Mouse (Mus musculus): Measurements from ENCODE around the gene Fnbp1. TPM values are rescaled to one million over a fixed set of nuclear protein-coding genes. Genes with fewer than 3 reads are reported as not detected.

Fnbp1 gene
- polyA plus RNA-seq, 1 experiment from 2014 or later: 31.1 TPM

- no peak overlapping the region for H3K4me3 ChIP-seq (ENCODE audit: low read depth, low read length)
- no peak overlapping the region for H3K27ac ChIP-seq (ENCODE audit: low read depth)
- no peaks in the 10 kb centered on the region for H3K9me3 ChIP-seq (ENCODE audit: control insufficient read depth, low read length)
- ATAC-seq (replicated peaks; ENCODE audit: low FRiP score, low TSS enrichment, low read depth) (no peak), DNase-seq (ENCODE audit: low spot score) (no peak)
- H3K9ac ChIP-seq (ENCODE audit: low read length): no peak overlapping the region
- H3K36me3 ChIP-seq (ENCODE audit: control insufficient read depth, insufficient read depth, low read length): peaks cover 7% of the 10 kb centered on the region
- no peak overlapping the region for H3K4me2 ChIP-seq (ENCODE audit: low read length)
- 68% methylated on average over 4 of the region's 4 CpGs for WGBS
- H3K27me3 ChIP-seq (replicated peaks; ENCODE audit: control insufficient read depth, insufficient read depth, low read length): no peaks in the 10 kb centered on the region
- H3K4me1 ChIP-seq (replicated peaks; ENCODE audit: control insufficient read depth, insufficient read depth, low read length): peaks cover 28% of the 10 kb centered on the region
Measured at GRCm38 (mm10) chr2:31161620-31162019, 19.8 kb upstream of the Fnbp1 start.

GRCm38 (mm10) chr2:31160147-31160920, 18.5 kb upstream of the Fnbp1 start:
- Histone ChIP-seq H3K9ac (ENCODE audit: low read length) (no peak overlapping the region), H3K4me1 (replicated peaks; ENCODE audit: control insufficient read depth, insufficient read depth, low read length) (peaks cover 21% of the 10 kb centered on the region), H3K36me3 (ENCODE audit: control insufficient read depth, insufficient read depth, low read length) (peaks cover 7% of the 10 kb centered on the region), H3K4me3 (ENCODE audit: low read depth, low read length) (no peak overlapping the region), H3K9me3 (ENCODE audit: control insufficient read depth, low read length) (no peaks in the 10 kb centered on the region), H3K4me2 (ENCODE audit: low read length) (no peak overlapping the region), H3K27me3 (replicated peaks; ENCODE audit: control insufficient read depth, insufficient read depth, low read length) (no peaks in the 10 kb centered on the region), H3K27ac (ENCODE audit: low read depth) (no peak overlapping the region)
- 85% methylated on average over 10 of the region's 10 CpGs for WGBS
- ATAC-seq (replicated peaks; ENCODE audit: low FRiP score, low TSS enrichment, low read depth): no peak
- no peak for DNase-seq (ENCODE audit: low spot score)

DNA sequence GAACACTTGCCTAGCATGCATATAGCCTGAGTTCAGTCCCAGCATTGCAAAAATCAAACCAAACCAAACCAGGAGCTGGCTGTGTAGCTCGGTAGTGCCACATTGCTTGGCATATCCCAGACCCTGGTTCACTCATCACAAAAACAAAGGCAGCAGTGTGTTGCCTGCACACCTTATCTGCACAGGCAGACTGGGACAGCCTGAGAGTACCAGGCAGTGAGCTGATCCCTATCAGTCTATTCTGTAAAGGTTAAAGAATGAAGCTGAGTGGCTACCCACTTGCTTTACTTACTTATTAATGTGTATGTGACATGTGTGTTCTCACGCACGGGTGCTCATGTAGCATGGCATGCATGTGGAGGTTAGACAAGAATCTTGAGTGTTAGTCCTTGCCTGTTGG, 15.0 kb upstream of the Fnbp1 start:
- no peak overlapping the region for H3K9ac ChIP-seq (ENCODE audit: low read length)
- WGBS: 82% methylated on average over 3 of the region's 3 CpGs
- H3K27ac ChIP-seq (ENCODE audit: low read depth): no peak overlapping the region

GRCm38 (mm10) chr2:31151892-31152812, 10.3 kb upstream of the Fnbp1 start, which contains the start of gene Gpr107:
TSS of gene Gpr107 (plus strand) at chr2:31152316.
- under 1% methylated on average over 53 of the region's 53 CpGs for WGBS
- no peaks in the 10 kb centered on the region for H3K9me3 ChIP-seq (ENCODE audit: control insufficient read depth, low read length)

More for the DNA sequence above, 15.0 kb upstream of the Fnbp1 start:
- Histone ChIP-seq H3K27me3 (replicated peaks; ENCODE audit: control insufficient read depth, insufficient read depth, low read length) (no peaks in the 10 kb centered on the region), H3K9me3 (ENCODE audit: control insufficient read depth, low read length) (no peaks in the 10 kb centered on the region), H3K4me3 (ENCODE audit: low read depth, low read length) (no peak overlapping the region), H3K36me3 (ENCODE audit: control insufficient read depth, insufficient read depth, low read length) (peaks cover 7% of the 10 kb centered on the region), H3K4me2 (ENCODE audit: low read length) (no peak overlapping the region), H3K4me1 (replicated peaks; ENCODE audit: control insufficient read depth, insufficient read depth, low read length) (peaks cover 11% of the 10 kb centered on the region)
- ATAC-seq (replicated peaks; ENCODE audit: low FRiP score, low TSS enrichment, low read depth) (no peak), DNase-seq (ENCODE audit: low spot score) (no peak)

GRCm38 (mm10) chr2:31150762-31151161, 9.0 kb upstream of the Fnbp1 start:
- Histone ChIP-seq H3K36me3 (ENCODE audit: control insufficient read depth, insufficient read depth, low read length) (peaks cover 39% of the 10 kb centered on the region), H3K27ac (ENCODE audit: low read depth) (no peak overlapping the region), H3K4me3 (ENCODE audit: low read depth, low read length) (no peak overlapping the region), H3K9ac (ENCODE audit: low read length) (no peak overlapping the region), H3K9me3 (ENCODE audit: control insufficient read depth, low read length) (no peaks in the 10 kb centered on the region), H3K27me3 (replicated peaks; ENCODE audit: control insufficient read depth, insufficient read depth, low read length) (no peaks in the 10 kb centered on the region), H3K4me1 (replicated peaks; ENCODE audit: control insufficient read depth, insufficient read depth, low read length) (peaks cover 14% of the 10 kb centered on the region), H3K4me2 (ENCODE audit: low read length) (no peak overlapping the region)
- ATAC-seq (replicated peaks; ENCODE audit: low FRiP score, low TSS enrichment, low read depth) (no peak), DNase-seq (ENCODE audit: low spot score) (no peak)

More at GRCm38 (mm10) chr2:31151892-31152812, 10.3 kb upstream of the Fnbp1 start, which contains the start of gene Gpr107:
- peaks cover 14% of the 10 kb centered on the region for H3K4me1 ChIP-seq (replicated peaks; ENCODE audit: control insufficient read depth, insufficient read depth, low read length)
- no peaks in the 10 kb centered on the region for H3K27me3 ChIP-seq (replicated peaks; ENCODE audit: control insufficient read depth, insufficient read depth, low read length)
- DNase-seq (ENCODE audit: low spot score): peak; percentile 92
- ATAC-seq (replicated peaks; ENCODE audit: low FRiP score, low TSS enrichment, low read depth): peak; percentile 92
- H3K9ac ChIP-seq (ENCODE audit: low read length): peak within 1 kb of the TSS; percentile 84
- peak within 1 kb of the TSS; percentile 98 for H3K4me3 ChIP-seq (ENCODE audit: low read depth, low read length)
- peak within 1 kb of the TSS; percentile 86 for H3K27ac ChIP-seq (ENCODE audit: low read depth)
- H3K36me3 ChIP-seq (ENCODE audit: control insufficient read depth, insufficient read depth, low read length): peaks cover 30% of the 10 kb centered on the region
- peak within 1 kb of the TSS; percentile 65 for H3K4me2 ChIP-seq (ENCODE audit: low read length)

DNA sequence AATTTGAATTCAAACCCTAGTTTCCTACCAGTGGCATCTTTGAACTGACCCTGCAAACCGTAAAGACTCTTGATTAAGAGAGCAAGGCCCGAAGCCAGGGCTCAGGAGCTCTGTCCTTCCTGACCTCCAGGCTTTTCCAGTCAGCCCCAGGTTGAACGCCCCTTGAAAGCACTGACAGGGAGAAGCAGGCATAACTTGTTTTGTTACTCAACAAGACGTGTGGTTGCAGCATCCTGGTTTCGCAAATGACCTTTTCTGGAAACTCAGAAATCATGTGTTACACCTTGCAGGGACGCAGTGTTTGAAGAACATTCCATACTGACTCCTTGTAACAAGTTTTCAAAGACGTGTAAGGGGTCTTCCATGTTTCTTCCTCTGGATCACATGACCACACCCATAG, 5.2 kb upstream of the Fnbp1 start:
- no peaks in the 10 kb centered on the region for H3K27me3 ChIP-seq (replicated peaks; ENCODE audit: control insufficient read depth, insufficient read depth, low read length)
- peaks cover 39% of the 10 kb centered on the region for H3K36me3 ChIP-seq (ENCODE audit: control insufficient read depth, insufficient read depth, low read length)
- no peak overlapping the region for H3K27ac ChIP-seq (ENCODE audit: low read depth)
- 87% methylated on average over 7 of the region's 7 CpGs for WGBS
- no peaks in the 10 kb centered on the region for H3K9me3 ChIP-seq (ENCODE audit: control insufficient read depth, low read length)
- DNase-seq (ENCODE audit: low spot score) (no peak), ATAC-seq (replicated peaks; ENCODE audit: low FRiP score, low TSS enrichment, low read depth) (no peak)
- H3K9ac ChIP-seq (ENCODE audit: low read length): no peak overlapping the region
- H3K4me1 ChIP-seq (replicated peaks; ENCODE audit: control insufficient read depth, insufficient read depth, low read length): peaks cover 17% of the 10 kb centered on the region
- H3K4me2 ChIP-seq (ENCODE audit: low read length): no peak overlapping the region
- H3K4me3 ChIP-seq (ENCODE audit: low read depth, low read length): no peak overlapping the region

- H3K4me1 ChIP-seq (replicated peaks; ENCODE audit: control insufficient read depth, insufficient read depth, low read length): peaks cover 20% of the 10 kb centered on the region
- no peak overlapping the region for H3K4me3 ChIP-seq (ENCODE audit: low read depth, low read length)
- no peak overlapping the region for H3K27ac ChIP-seq (ENCODE audit: low read depth)
- H3K9ac ChIP-seq (ENCODE audit: low read length): no peak overlapping the region
- no peaks in the 10 kb centered on the region for H3K27me3 ChIP-seq (replicated peaks; ENCODE audit: control insufficient read depth, insufficient read depth, low read length)
- H3K4me2 ChIP-seq (ENCODE audit: low read length): no peak overlapping the region
- peaks cover 32% of the 10 kb centered on the region for H3K36me3 ChIP-seq (ENCODE audit: control insufficient read depth, insufficient read depth, low read length)
- H3K9me3 ChIP-seq (ENCODE audit: control insufficient read depth, low read length): no peaks in the 10 kb centered on the region
- DNase-seq (ENCODE audit: low spot score) (no peak), ATAC-seq (replicated peaks; ENCODE audit: low FRiP score, low TSS enrichment, low read depth) (no peak)
- WGBS: 71% methylated on average over 1 of the region's 1 CpGs
Measured at GRCm38 (mm10) chr2:31144901-31145300, 3.1 kb upstream of the Fnbp1 start.

GRCm38 (mm10) chr2:31143768-31144695, 2.2 kb upstream of the Fnbp1 start:
- Histone ChIP-seq H3K4me2 (ENCODE audit: low read length) (no peak overlapping the region; the same call in 1 of the 2 replicates), H3K27me3 (replicated peaks; ENCODE audit: control insufficient read depth, insufficient read depth, low read length) (no peaks in the 10 kb centered on the region), H3K4me3 (ENCODE audit: low read depth, low read length) (no peak overlapping the region), H3K36me3 (ENCODE audit: control insufficient read depth, insufficient read depth, low read length) (peaks cover 26% of the 10 kb centered on the region), H3K9me3 (ENCODE audit: control insufficient read depth, low read length) (no peaks in the 10 kb centered on the region), H3K9ac (ENCODE audit: low read length) (no peak overlapping the region), H3K27ac (ENCODE audit: low read depth) (peak overlapping the region; percentile 3; the same call in 1 of the 2 replicates), H3K4me1 (replicated peaks; ENCODE audit: control insufficient read depth, insufficient read depth, low read length) (peaks cover 20% of the 10 kb centered on the region)
- ATAC-seq (replicated peaks; ENCODE audit: low FRiP score, low TSS enrichment, low read depth) (no peak), DNase-seq (ENCODE audit: low spot score) (no peak)
- WGBS: 73% methylated on average over 16 of the region's 16 CpGs

Measured in intestine, embryonic 14.5 days (tissue).